Mouse (Mus musculus): ENCODE data around the gene Ms4a3. TPM values are rescaled to one million over a fixed set of nuclear protein-coding genes. Genes with fewer than 3 reads are reported as not detected.

The Ms4a3 gene
- total RNA-seq, 2 experiments from 2014 or later = not detected

GRCm38 (mm10) chr19:11589891-11590449 lies 50.7 kb downstream of the Ms4a3 start:
- DNase-seq (ENCODE audit: low spot score in 2 of 2) = no peak

- no peak for DNase-seq (ENCODE audit: low spot score in 2 of 2)
Observed at GRCm38 (mm10) chr19:11589205-11589604, 51.4 kb downstream of the Ms4a3 start.

Other genes with a start within 250 kb of the Ms4a3 start
- not detected for gene Ms4a4c, start 236.1 kb downstream of the Ms4a3 start, total RNA-seq (2021)
- gene Ms4a4b, start 197.3 kb downstream of the Ms4a3 start, total RNA-seq (2021) = not detected
- gene Ms4a6c, start 171.5 kb downstream of the Ms4a3 start, total RNA-seq (2021) = 1 to 10 TPM; 1.8 to 2.0 TPM
- 1 to 10 TPM; 1.1 to 1.4 TPM for gene Gm8369, start 154.9 kb downstream of the Ms4a3 start, total RNA-seq (2021)
- 1 to 10 TPM; 1.2 to 2.1 TPM for gene Ms4a6b, start 124.3 kb downstream of the Ms4a3 start, total RNA-seq (2021)
- not detected for gene Ms4a4d, start 104.0 kb downstream of the Ms4a3 start, total RNA-seq (2021)
- 1 to 10 TPM in 1 of 2 experiments, under 1 TPM in 1; 0.25 to 1.2 TPM for gene Ms4a6d, start 36.0 kb downstream of the Ms4a3 start, total RNA-seq (2021)
- not detected for gene Ms4a2, start 17.1 kb downstream of the Ms4a3 start, total RNA-seq (2021)
- not detected for gene Oosp2, start 19.7 kb upstream of the Ms4a3 start, total RNA-seq (2021)
- gene Oosp1, start 50.3 kb upstream of the Ms4a3 start, total RNA-seq (2021) = not detected
- not detected for gene Oosp3, start 56.2 kb upstream of the Ms4a3 start, total RNA-seq (2021)
- gene Gif, start 106.7 kb upstream of the Ms4a3 start, total RNA-seq (2021) = not detected
- 10 to 100 TPM; 45.4 to 46.7 TPM for gene Mrpl16, start 129.5 kb upstream of the Ms4a3 start, total RNA-seq (2021)
- 10 to 100 TPM; 19.1 to 23.2 TPM for gene Stx3, start 178.6 kb upstream of the Ms4a3 start, total RNA-seq (2021)
- gene Olfr1417, start 198.4 kb upstream of the Ms4a3 start, total RNA-seq (2021) = not detected
- gene Olfr1418, start 220.2 kb upstream of the Ms4a3 start, total RNA-seq (2021) = not detected
- not detected for gene Olfr1419, start 234.3 kb upstream of the Ms4a3 start, total RNA-seq (2021)
- gene Olfr1420, start 245.7 kb upstream of the Ms4a3 start, total RNA-seq (2021) = not detected